Mouse (Mus musculus): Measurements from ENCODE around the gene 5530400C23Rik. TPM values are rescaled to one million over a fixed set of nuclear protein-coding genes. Genes with fewer than 3 reads are reported as not detected.

Gene 5530400C23Rik
- not detected for polyA plus RNA-seq (2015; fragmentation: Illumina TruSeq; extraction: RNeasy Lipid Tissue Mini Kit (QIAGEN cat#74804); ENCODE audit: insufficient read depth, low read depth, low replicate concordance)

GRCm38 (mm10) chr6:133291916-133292315, at the start of gene 5530400C23Rik:
Gene 5530400C23Rik (plus strand): TSS chr6:133292216.

Other genes starting within 250 kb of the 5530400C23Rik start
- gene Tas2r140, start 236.4 kb upstream of the 5530400C23Rik start, polyA plus RNA-seq (2015; fragmentation: Illumina TruSeq; extraction: RNeasy Lipid Tissue Mini Kit (QIAGEN cat#74804); ENCODE audit: insufficient read depth, low read depth, low replicate concordance): not detected
- 18.2 TPM for gene Smim10l1, start 187.3 kb upstream of the 5530400C23Rik start, polyA plus RNA-seq (2015; fragmentation: Illumina TruSeq; extraction: RNeasy Lipid Tissue Mini Kit (QIAGEN cat#74804); ENCODE audit: insufficient read depth, low read depth, low replicate concordance)